Comparison of ENCODE assay signal across 7 mouse cellular contexts in the genomic region with DNA sequence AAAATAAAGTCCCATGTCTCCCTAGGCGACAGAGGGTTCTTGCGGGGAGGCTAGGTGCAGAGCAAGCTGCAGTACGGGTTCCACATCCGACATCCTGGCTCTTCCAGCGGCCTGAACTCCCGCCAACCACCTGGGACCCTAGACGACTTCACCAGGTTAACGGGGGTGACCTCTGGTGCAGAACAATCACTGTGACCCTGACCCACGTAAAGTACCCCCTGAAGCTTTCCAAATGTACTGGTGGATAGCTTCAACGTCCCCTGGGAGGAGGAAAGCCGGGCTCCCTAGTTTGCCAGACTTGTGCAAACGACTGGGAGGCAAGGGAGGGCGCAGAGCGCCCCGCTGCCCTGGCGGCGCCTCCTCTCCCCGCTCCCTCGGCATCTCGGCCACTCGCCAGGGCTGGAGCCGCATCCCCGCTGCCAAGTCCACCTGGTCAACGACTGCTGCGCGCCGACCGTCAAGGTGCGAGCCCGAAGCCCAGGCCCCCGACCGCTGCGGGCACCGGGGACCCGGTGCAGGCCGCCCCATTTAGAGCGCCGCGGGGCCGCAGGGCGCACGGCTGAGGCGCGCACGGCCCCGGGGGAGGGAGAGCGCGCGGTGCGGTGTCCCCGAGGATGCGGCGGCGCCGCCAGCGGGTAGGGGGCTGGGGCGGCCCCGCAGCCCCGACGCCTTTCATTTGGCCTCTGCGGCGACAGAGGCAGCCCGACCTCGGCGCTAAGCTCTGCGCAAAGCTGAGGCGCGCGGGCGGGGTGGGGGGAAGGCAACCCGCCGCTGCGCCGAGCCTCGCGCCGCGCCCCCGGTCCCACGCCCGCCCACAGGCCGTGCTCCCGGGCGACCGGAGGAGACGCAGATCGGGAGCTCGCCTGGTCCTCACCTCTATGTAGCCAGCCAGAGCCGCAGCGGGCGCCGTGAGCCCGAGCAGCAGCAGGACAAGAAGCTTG. TPM values are rescaled to one million over a fixed set of nuclear protein-coding genes. Genes with fewer than 3 reads are reported as not detected.
A peak's percentile ranks its signal among the peaks of the same experiment; 100 is the strongest.
DNase-seq lines count a peak whose midpoint lies in the region; ATAC-seq lines count a peak whose summit lies in the region.

No protein-coding gene starts in this region.

- H3K27ac ChIP-seq in forebrain, embryonic 16.5 days (ENCODE audit: low read length): peak overlapping the region; percentile 94
- peak overlapping the region; percentile 95 for H3K27ac ChIP-seq in hindbrain, embryonic 10.5 days

- H3K36me3 ChIP-seq in forebrain, embryonic 16.5 days (ENCODE audit: control insufficient read depth, insufficient read depth): no peaks in the 10 kb centered on the region
- no peaks in the 10 kb centered on the region for H3K36me3 ChIP-seq in hindbrain, embryonic 10.5 days

- peaks cover 27% of the 10 kb centered on the region for H3K4me1 ChIP-seq in forebrain, embryonic 16.5 days (replicated peaks; ENCODE audit: control insufficient read depth, insufficient read depth, low read length)
- peaks cover 33% of the 10 kb centered on the region for H3K4me1 ChIP-seq in hindbrain, embryonic 10.5 days (replicated peaks)

- DNase-seq in R1 (ENCODE audit: low read depth, low spot score): peak; percentile 70
- peak; percentile 80 to 85 for DNase-seq in cerebellum, adult 18-20 months
- DNase-seq in hindbrain, embryonic 10.5 days (ENCODE audit: low spot score): peak; percentile 53
- DNase-seq in layer of hippocampus, postnatal 25 days (ENCODE audit: extremely low spot score in 1 of 2, low spot score in 1 of 2): peak; percentile 19 to 38
- DNase-seq in skeletal muscle tissue, adult 2 months (ENCODE audit: low read depth, low spot score): peak; percentile 22

- under 1% methylated on average over 90 of the region's 93 CpGs for WGBS in forebrain, embryonic 16.5 days
- under 1% methylated on average over 92 of the region's 93 CpGs for WGBS in hindbrain, embryonic 10.5 days

- H3K27me3 ChIP-seq in forebrain, embryonic 16.5 days (replicated peaks; ENCODE audit: control insufficient read depth, insufficient read depth, low read length): no peaks in the 10 kb centered on the region
- H3K27me3 ChIP-seq in hindbrain, embryonic 10.5 days (ENCODE audit: insufficient read depth, poor library complexity, severe bottlenecking): no peaks in the 10 kb centered on the region

- ATAC-seq in forebrain, embryonic 16.5 days: peak; percentile 49
- ATAC-seq in megakaryocyte, adult 5-6 weeks (ENCODE audit: poor library complexity, severe bottlenecking): peak; percentile 6; the same call in 1 of the 2 replicates

- H3K4me3 ChIP-seq in forebrain, embryonic 16.5 days (replicated peaks; ENCODE audit: low read length): peak overlapping the region; percentile 87
- H3K4me3 ChIP-seq in hindbrain, embryonic 10.5 days: peak overlapping the region; percentile 88

- peak overlapping the region; percentile 83 for H3K9ac ChIP-seq in forebrain, embryonic 16.5 days (replicated peaks; ENCODE audit: low read depth, low read length)

- peak overlapping the region; percentile 89 for H3K4me2 ChIP-seq in forebrain, embryonic 16.5 days (ENCODE audit: low read length)

- no peaks in the 10 kb centered on the region for H3K9me3 ChIP-seq in forebrain, embryonic 16.5 days (ENCODE audit: control insufficient read depth, low read length)
- no peaks in the 10 kb centered on the region for H3K9me3 ChIP-seq in hindbrain, embryonic 10.5 days

RNA-seq across cellular contexts. Expression of gene Aplp2, which starts 0.6 kb away (rescaled TPM):
- polyA plus RNA-seq in forebrain, embryonic 16.5 days (2015; fragmentation: Nextera tagmentation; extraction: Ambion mirVana): 275 and 276 TPM in 2 replicates
- 220 and 243 TPM in 2 replicates for polyA plus RNA-seq in hindbrain, embryonic 10.5 days (2016; fragmentation: Nextera tagmentation; extraction: Ambion mirVana)
- total RNA-seq in layer of hippocampus, postnatal 25 days (2021): 100 to 1,000 TPM; 451 to 456 TPM
- total RNA-seq in megakaryocyte, adult 5-6 weeks (2015): 68.9 and 88.0 TPM in 2 replicates
- total RNA-seq in megakaryocyte, adult 5-6 weeks (2017): 101 and 113 TPM in 2 replicates

Comparison
In these comparisons a context has a peak if more than half of its experiments do, and no peak if none do; other contexts are left out.
1. Peak in every context shown above with its lines: DNase-seq, ATAC-seq, H3K4me3 ChIP-seq and H3K27ac ChIP-seq.
2. DNase-seq: peak in every context shown above with its lines; median percentile 82 in cerebellum, adult 18-20 months; 70 in R1; 53 in hindbrain, embryonic 10.5 days; 28 in layer of hippocampus, postnatal 25 days; 22 in skeletal muscle tissue, adult 2 months.